Mouse (Mus musculus) lung, postnatal 0 days (tissue): ENCODE measurements around the gene Lrfn4. TPM values are rescaled to one million over a fixed set of nuclear protein-coding genes. Genes with fewer than 3 reads are reported as not detected.

ENCODE experiments used
- ATAC-seq: fragments of 200-750 bp; cut with Nextera tagmentation; 2 replicates; pipeline ENCODE4 v1.8.0; 2017; ENCODE audit warnings: moderate library complexity
- DNase-seq: peaks from one replicate; pipeline ENCODE4 v3.0.0-alpha.2; 2016; ENCODE audit warnings: low spot score
- H3K27ac ChIP-seq: fragments of 300-500 bp; sonication (generic); 2 replicates; pipeline ENCODE4 v1.5.1; 2014; ENCODE audit warnings: antibody characterized with exemption, mild to moderate bottlenecking, low read length, mixed read lengths
- H3K27me3 ChIP-seq: fragments of 300-500 bp; sonication (generic); replicated peaks from 2 replicates; pipeline ENCODE4 v1.6.1; 2014; ENCODE audit warnings: low read length, mixed read lengths; ENCODE audit not compliant: insufficient read depth
- H3K36me3 ChIP-seq: fragments of 300-500 bp; sonication (generic); 2 replicates; pipeline ENCODE4 v1.6.1; 2014; ENCODE audit warnings: low read length, mixed read lengths; ENCODE audit not compliant: insufficient read depth
- H3K4me1 ChIP-seq: fragments of 300-500 bp; sonication (generic); 2 replicates; pipeline ENCODE4 v1.6.1; 2014; ENCODE audit warnings: antibody characterized with exemption, low read depth, low read length, mixed read lengths; ENCODE audit not compliant: insufficient read depth
- H3K4me2 ChIP-seq: fragments of 300-500 bp; sonication (generic); replicated peaks from 2 replicates; pipeline ENCODE4 v1.6.1; 2014; ENCODE audit warnings: low read depth, mild to moderate bottlenecking, low read length, moderate library complexity, mixed read lengths
- H3K4me3 ChIP-seq: fragments of 300-500 bp; sonication (generic); 2 replicates; pipeline ENCODE4 v1.5.1; 2014; ENCODE audit warnings: low read depth, low read length
- H3K9ac ChIP-seq: fragments of 300-500 bp; sonication (generic); replicated peaks from 2 replicates; pipeline ENCODE4 v1.6.1; 2014; ENCODE audit warnings: low read depth, mild to moderate bottlenecking
- H3K9me3 ChIP-seq: fragments of 300-500 bp; sonication (generic); 2 replicates; pipeline ENCODE4 v1.6.1; 2016; ENCODE audit warnings: low read length, mixed read lengths
- CTCF ChIP-seq: IDR thresholded peaks from 2 replicates; pipeline ENCODE4 v1.5.1; 2016; ENCODE audit warnings: antibody characterized with exemption, mild to moderate bottlenecking
- EP300 ChIP-seq: IDR thresholded peaks from 2 replicates; pipeline ENCODE4 v1.6.1; 2016; ENCODE audit warnings: antibody characterized with exemption, mild to moderate bottlenecking, control low read depth
- WGBS: fragments of 180-500 bp; shearing (Covaris S2); extraction: QIAGEN DNeasy Blood & Tissue Kit; methylation state at CpG from one replicate; pipeline ENCODE4 v1.1.7; 2014; 5-methylcytosine and 5-hydroxymethylcytosine counted together
- polyA plus RNA-seq: library from polyadenylated mRNA; unstranded; fragments of >200 nt; fragmentation: Nextera tagmentation; extraction: Ambion mirVana; gene quantifications from 2 replicates; pipeline ENCODE4 v1.2.1, GENCODE M21; 2015

The Lrfn4 gene
- polyA plus RNA-seq, 1 experiment from 2014 or later = 3.4 TPM

DNA sequence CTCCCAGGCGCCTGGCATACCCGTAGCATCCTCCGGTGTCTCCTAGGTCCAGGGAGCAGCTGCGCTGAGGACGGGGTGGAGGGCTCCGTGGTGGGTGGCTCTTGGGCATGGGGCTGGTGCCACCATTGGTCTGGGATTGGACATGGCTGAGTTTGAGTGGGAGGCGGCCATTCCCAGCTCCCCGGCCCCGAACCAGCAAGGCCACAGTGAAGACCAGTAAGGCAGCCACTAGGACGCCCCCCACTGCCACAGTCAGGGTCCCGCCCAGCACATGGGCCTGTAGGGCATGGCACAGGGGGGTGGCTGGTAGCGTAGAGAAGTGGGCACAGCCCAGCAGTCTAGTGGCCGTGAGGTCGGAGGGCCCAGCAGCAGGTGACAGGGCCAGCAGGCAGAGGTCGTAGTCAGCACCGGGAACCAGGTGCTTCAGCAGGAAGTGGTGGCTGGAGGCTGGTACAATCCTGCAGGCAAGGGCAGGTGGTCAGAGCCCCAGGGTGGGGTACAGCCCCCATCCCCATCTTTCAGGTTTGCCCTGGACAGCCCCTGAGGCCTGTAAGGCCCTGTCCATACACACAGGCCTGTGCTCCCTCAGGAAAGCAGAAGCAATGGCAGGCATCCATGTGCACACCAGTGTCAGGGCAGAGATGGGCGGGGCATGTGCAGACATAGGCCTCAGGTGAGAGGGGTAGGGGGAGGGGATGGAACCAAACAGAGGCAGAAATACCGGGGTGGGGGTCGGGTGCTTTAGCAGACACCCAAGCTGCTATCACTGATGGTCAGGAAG is 3.1 kb downstream of the Lrfn4 start:
- WGBS = 90% methylated on average over 19 of the region's 19 CpGs
- Histone ChIP-seq H3K36me3 (no peaks in the 10 kb centered on the region), H3K4me1 (peaks cover 6% of the 10 kb centered on the region), H3K9ac (no peak overlapping the region), H3K4me3 (no peak overlapping the region), H3K9me3 (no peaks in the 10 kb centered on the region), H3K4me2 (no peak overlapping the region), H3K27me3 (no peaks in the 10 kb centered on the region), H3K27ac (no peak overlapping the region)
- no peak for ATAC-seq
- DNase-seq = no peak
- TF ChIP-seq EP300 (no peak), CTCF (no peak)

DNA sequence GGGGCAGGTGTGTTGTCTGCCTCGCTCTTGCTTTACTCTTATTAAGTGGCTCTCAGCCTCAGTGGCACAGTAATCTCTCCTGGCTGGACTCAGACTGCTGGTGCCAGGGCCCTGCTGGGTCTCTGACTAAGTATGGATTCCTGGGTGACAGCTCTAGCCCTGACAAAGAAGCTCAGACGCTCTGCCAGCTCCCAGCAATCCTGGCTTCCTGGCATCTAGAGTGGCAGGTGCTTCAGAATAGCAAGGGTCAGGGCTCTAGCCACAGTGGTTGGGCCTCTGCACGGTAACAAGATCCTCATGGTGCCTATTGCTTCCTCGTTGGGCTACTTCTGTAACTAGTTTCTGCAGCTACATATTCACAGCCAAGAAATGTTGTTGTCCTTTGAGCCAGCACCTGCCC is 5.4 kb downstream of the Lrfn4 start:
- Histone ChIP-seq H3K27ac (no peak overlapping the region), H3K36me3 (no peaks in the 10 kb centered on the region), H3K4me3 (no peak overlapping the region), H3K9me3 (no peaks in the 10 kb centered on the region), H3K9ac (no peak overlapping the region), H3K4me1 (no peaks in the 10 kb centered on the region), H3K27me3 (no peaks in the 10 kb centered on the region), H3K4me2 (no peak overlapping the region)
- ATAC-seq (no peak), DNase-seq (no peak)
- TF ChIP-seq CTCF (no peak), EP300 (no peak)
- WGBS = 38% methylated on average over 4 of the region's 4 CpGs

DNA sequence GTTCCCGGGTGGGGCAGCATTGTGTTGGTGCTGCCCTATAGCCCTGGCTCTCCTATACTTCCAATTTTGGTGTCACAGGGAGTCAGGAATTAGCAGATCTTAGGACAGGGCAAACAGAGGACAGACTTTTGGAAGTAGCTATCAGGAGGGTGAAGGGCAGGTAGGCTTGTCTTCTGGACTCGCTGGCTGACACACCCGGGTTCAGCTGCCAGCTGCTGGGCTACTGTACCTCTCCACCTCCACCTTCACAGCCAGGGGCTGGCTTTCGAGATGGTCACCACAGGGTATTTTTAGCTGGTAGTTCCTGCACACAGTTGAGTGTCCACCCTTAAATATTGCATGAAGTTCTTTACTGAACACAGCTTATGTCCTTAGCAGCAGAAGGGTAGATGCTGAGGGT is 7.0 kb downstream of the Lrfn4 start:
- Histone ChIP-seq H3K9me3 (no peaks in the 10 kb centered on the region), H3K27me3 (no peaks in the 10 kb centered on the region), H3K4me2 (no peak overlapping the region), H3K36me3 (no peaks in the 10 kb centered on the region), H3K27ac (no peak overlapping the region), H3K4me1 (no peaks in the 10 kb centered on the region), H3K4me3 (no peak overlapping the region), H3K9ac (no peak overlapping the region)
- DNase-seq = no peak
- TF ChIP-seq CTCF = no peak
- no peak for TF ChIP-seq EP300
- ATAC-seq = no peak
- 76% methylated on average over 4 of the region's 4 CpGs for WGBS

DNA sequence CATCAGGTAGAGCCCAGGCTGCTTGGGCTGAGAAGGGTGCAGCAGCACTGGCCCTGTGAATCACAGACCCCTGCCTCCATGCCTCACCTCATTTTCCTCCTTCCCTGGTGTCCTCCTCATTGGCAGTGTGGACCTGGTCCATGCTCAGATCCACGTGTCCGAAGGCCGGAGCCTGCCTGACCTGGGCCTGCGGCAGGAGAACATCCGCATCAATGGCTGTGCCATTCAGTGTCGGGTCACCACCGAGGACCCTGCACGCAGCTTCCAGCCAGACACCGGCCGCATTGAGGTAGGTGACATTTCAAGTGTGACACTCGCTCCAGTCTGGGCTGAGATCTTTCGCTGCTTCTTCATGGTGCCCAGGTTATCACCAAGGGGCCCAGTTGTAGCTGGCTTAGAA is 8.1 kb downstream of the Lrfn4 start:
- WGBS = 93% methylated on average over 12 of the region's 12 CpGs
- H3K4me3 ChIP-seq = no peak overlapping the region
- H3K36me3 ChIP-seq = no peaks in the 10 kb centered on the region
- DNase-seq = no peak
- no peak overlapping the region for H3K27ac ChIP-seq
- no peaks in the 10 kb centered on the region for H3K4me1 ChIP-seq
- no peak for ATAC-seq
- no peak overlapping the region for H3K9ac ChIP-seq
- no peaks in the 10 kb centered on the region for H3K9me3 ChIP-seq
- no peaks in the 10 kb centered on the region for H3K27me3 ChIP-seq
- H3K4me2 ChIP-seq = no peak overlapping the region
- TF ChIP-seq EP300 = no peak
- TF ChIP-seq CTCF = no peak

DNA sequence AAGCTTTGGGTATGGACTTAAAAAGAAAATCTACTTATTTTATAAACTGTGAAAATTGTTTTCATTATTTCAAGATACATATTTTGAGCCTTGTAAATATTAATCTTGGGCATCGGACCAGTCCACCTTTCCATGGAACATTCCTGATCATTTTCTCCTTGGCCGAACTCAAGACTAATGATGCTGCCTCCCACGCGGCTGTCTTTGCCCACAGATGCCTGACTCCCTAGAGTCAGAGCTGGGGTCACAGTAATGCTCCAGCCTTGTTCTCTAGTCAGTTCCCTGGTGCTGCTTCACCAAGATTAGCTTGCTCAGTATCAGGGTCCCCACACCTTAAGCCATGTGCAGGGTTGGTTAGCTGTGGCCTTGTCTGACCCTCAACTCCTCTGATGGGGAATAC is 9.8 kb downstream of the Lrfn4 start:
- DNase-seq = no peak
- TF ChIP-seq CTCF (no peak), EP300 (no peak)
- WGBS = 72% methylated on average over 4 of the region's 4 CpGs

DNA sequence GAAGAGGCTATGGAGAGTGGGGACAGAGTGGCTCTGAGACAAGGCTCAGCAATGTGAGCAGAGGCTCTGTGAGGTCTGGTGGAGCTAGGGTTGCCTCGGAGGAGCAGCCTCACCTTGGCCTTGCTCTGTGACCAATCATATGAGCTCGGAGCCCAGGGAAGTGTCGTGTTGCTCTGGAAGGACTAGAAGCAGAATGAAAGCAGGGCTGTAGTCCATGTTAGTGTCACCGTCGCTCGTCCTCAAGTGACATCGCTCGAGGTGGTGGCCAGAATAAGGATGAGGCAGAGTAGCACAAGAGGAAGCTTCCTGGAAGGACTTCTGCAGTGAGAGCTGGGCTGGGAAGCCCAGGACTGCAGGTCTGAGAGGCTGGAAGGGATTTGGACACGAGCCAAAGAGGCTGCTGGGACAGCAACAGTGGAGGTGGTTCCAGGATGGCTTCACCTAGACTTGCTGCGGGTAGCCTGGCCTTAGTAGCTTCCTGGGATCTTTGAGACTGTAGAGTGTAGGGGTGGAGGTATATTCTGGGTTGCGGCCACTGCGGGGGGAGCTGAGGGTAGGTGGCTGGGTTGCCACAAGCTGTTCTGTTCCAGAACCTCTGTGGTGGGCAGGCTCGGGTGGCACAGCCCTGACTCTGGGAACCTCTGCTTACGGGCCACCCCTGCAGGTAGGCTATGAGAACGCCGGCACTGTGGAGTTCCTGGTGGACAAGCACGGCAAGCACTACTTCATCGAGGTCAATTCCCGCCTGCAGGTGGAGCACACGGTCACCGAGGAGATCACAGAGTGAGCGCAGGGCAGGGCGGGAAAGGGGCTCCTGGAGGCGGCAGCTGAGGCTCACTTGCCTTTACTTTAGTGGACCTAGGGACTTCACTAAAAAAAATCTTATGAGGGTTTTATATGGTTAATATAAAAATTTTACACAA is 11.4 kb downstream of the Lrfn4 start:
- DNase-seq = peak; percentile 83
- WGBS = 32% methylated on average over 24 of the region's 24 CpGs
- Histone ChIP-seq H3K27me3 (no peaks in the 10 kb centered on the region), H3K4me1 (no peaks in the 10 kb centered on the region), H3K27ac (no peak overlapping the region), H3K9ac (no peak overlapping the region), H3K9me3 (no peaks in the 10 kb centered on the region), H3K4me2 (no peak overlapping the region), H3K4me3 (no peak overlapping the region), H3K36me3 (no peaks in the 10 kb centered on the region)
- peak; percentile 81 for TF ChIP-seq CTCF
- no peak for TF ChIP-seq EP300
- ATAC-seq = peak; percentile 91

More for the DNA sequence above, 9.8 kb downstream of the Lrfn4 start:
- no peak for ATAC-seq
- H3K4me2 ChIP-seq = no peak overlapping the region
- no peaks in the 10 kb centered on the region for H3K27me3 ChIP-seq
- H3K9ac ChIP-seq = no peak overlapping the region
- H3K4me1 ChIP-seq = no peaks in the 10 kb centered on the region
- no peaks in the 10 kb centered on the region for H3K9me3 ChIP-seq
- no peak overlapping the region for H3K4me3 ChIP-seq
- no peak overlapping the region for H3K27ac ChIP-seq
- no peaks in the 10 kb centered on the region for H3K36me3 ChIP-seq
